Mouse (Mus musculus) embryonic facial prominence, embryonic 15.5 days (tissue): ENCODE measurements around the gene Foxi3. TPM values are rescaled to one million over a fixed set of nuclear protein-coding genes. Genes with fewer than 3 reads are reported as not detected.

Source experiments
- ATAC-seq: fragments of 200-750 bp; cut with Nextera tagmentation; 2 replicates; pipeline ENCODE4 v1.8.0; 2017; ENCODE audit warnings: low read depth, moderate TSS enrichment; ENCODE audit not compliant: insufficient number of reproducible peaks, low FRiP score, low TSS enrichment
- H3K27ac ChIP-seq: fragments of 300-500 bp; sonication (generic); replicated peaks from 2 replicates; pipeline ENCODE4 v1.5.1; 2015; ENCODE audit warnings: mild to moderate bottlenecking, inconsistent platforms
- H3K27me3 ChIP-seq: fragments of 300-500 bp; sonication (generic); 2 replicates; pipeline ENCODE4 v1.6.1; 2015; ENCODE audit warnings: inconsistent platforms
- H3K36me3 ChIP-seq: fragments of 300-500 bp; sonication (generic); 2 replicates; pipeline ENCODE4 v1.6.1; 2015; ENCODE audit warnings: mild to moderate bottlenecking, inconsistent platforms
- H3K4me1 ChIP-seq: fragments of 300-500 bp; sonication (generic); 2 replicates; pipeline ENCODE4 v1.6.1; 2015; ENCODE audit warnings: inconsistent platforms
- H3K4me2 ChIP-seq: fragments of 300-500 bp; sonication (generic); replicated peaks from 2 replicates; pipeline ENCODE4 v1.6.1; 2015; ENCODE audit warnings: mild to moderate bottlenecking, inconsistent platforms
- H3K4me3 ChIP-seq: fragments of 300-500 bp; sonication (generic); replicated peaks from 2 replicates; pipeline ENCODE4 v1.5.1; 2015; ENCODE audit warnings: mild to moderate bottlenecking, inconsistent platforms
- H3K9ac ChIP-seq: fragments of 300-500 bp; sonication (generic); 2 replicates; pipeline ENCODE4 v1.6.1; 2015; ENCODE audit warnings: inconsistent platforms
- H3K9me3 ChIP-seq: fragments of 300-500 bp; sonication (generic); replicated peaks from 2 replicates; pipeline ENCODE4 v1.6.1; 2016; ENCODE audit warnings: inconsistent platforms
- WGBS: fragments of 180-500 bp; shearing (Covaris S2); methylation state at CpG from one replicate; pipeline ENCODE4 v1.1.7; 2015; 5-methylcytosine and 5-hydroxymethylcytosine counted together
- polyA plus RNA-seq: library from polyadenylated mRNA; unstranded; fragments of >200 nt; fragmentation: Nextera tagmentation; extraction: Ambion mirVana; gene quantifications from 2 replicates; pipeline ENCODE4 v1.2.1, GENCODE M21; 2015

Foxi3 gene
- polyA plus RNA-seq, 1 experiment from 2014 or later, result 2.0 TPM

DNA sequence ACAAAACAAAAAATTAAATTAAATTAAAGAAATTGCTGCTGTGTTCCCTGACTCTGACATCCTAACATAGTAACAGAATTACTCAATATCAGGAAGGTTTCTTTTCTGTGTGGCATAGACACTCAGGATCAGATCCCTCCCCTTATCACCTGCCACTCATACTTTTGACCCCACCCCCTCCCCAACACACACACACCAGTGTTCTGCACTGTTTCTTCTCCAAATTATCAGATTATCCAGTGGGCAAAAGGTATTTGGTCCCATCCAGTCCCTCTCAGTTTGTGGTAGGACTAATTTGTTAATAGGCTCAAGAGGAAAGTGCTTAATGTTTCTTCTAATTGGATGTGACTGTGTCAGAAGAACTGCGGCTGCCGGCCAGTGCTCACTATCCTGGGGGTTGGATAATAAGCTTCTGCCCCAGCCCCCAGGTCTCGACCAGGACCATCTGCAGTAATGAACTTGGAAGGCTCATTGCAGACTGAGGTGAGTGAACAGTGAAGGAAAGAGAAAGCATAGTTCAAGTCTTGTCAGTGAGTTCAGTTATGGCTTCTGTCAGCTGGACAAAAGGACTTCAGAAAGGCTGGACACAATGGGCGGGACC lies 39.9 kb downstream of the Foxi3 start:
- WGBS, result 60% methylated on average over 4 of the region's 4 CpGs
- Histone ChIP-seq H3K4me1 (no peaks in the 10 kb centered on the region), H3K9ac (no peak overlapping the region), H3K36me3 (no peaks in the 10 kb centered on the region), H3K9me3 (no peaks in the 10 kb centered on the region), H3K4me3 (no peak overlapping the region), H3K27me3 (no peaks in the 10 kb centered on the region), H3K27ac (no peak overlapping the region), H3K4me2 (no peak overlapping the region)
- ATAC-seq, result no peak

DNA sequence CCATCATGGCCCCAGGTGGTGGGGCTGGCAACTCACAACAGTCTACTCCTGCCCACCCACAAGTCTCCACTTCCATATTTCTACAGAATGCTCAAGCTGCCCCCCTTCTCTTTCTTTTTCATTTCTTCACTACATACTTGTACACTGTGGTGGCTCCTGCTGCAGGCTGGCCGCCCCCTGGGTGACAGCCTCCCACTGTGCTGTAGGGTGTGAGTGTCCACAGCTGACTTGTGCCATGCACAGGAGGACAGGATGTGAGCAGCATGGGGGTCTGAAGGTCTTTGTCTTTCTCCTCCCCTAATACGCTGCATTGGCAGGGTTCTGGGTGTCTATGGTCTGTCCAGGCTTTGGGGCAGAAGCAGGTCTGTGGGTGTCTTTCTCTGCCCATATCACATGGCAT lies 46.3 kb downstream of the Foxi3 start:
- Histone ChIP-seq H3K4me2 (no peak overlapping the region), H3K9me3 (no peaks in the 10 kb centered on the region), H3K4me3 (no peak overlapping the region), H3K27me3 (no peaks in the 10 kb centered on the region), H3K4me1 (no peaks in the 10 kb centered on the region), H3K9ac (no peak overlapping the region), H3K36me3 (no peaks in the 10 kb centered on the region), H3K27ac (no peak overlapping the region)
- WGBS, result 87% methylated on average over 2 of the region's 2 CpGs
- ATAC-seq, result no peak

GRCm38 (mm10) chr6:71004161-71004560 lies 47.8 kb downstream of the Foxi3 start:
- H3K9me3 ChIP-seq, result no peaks in the 10 kb centered on the region
- H3K4me1 ChIP-seq, result no peaks in the 10 kb centered on the region
- no peak overlapping the region for H3K4me2 ChIP-seq
- H3K36me3 ChIP-seq, result no peaks in the 10 kb centered on the region
- no peak overlapping the region for H3K4me3 ChIP-seq
- no peaks in the 10 kb centered on the region for H3K27me3 ChIP-seq
- H3K9ac ChIP-seq, result no peak overlapping the region
- WGBS, result 84% methylated on average over 2 of the region's 2 CpGs
- no peak for ATAC-seq
- no peak overlapping the region for H3K27ac ChIP-seq

Other genes with a start within 250 kb of the Foxi3 start
- 2.9 and 3.2 TPM in 2 replicates for gene Rpia, start 164.3 kb upstream of the Foxi3 start, polyA plus RNA-seq
- gene Eif2ak3, start 112.0 kb upstream of the Foxi3 start, polyA plus RNA-seq, result 14.2 and 14.3 TPM in 2 replicates
- not detected in 2 replicates for gene Tex37, start 37.6 kb upstream of the Foxi3 start, polyA plus RNA-seq
- gene Thnsl2, start 187.9 kb downstream of the Foxi3 start, polyA plus RNA-seq, result 7.1 and 8.3 TPM in 2 replicates
- 0.33 and 0.55 TPM in 2 replicates for gene Fabp1, start 243.3 kb downstream of the Foxi3 start, polyA plus RNA-seq